Mouse (Mus musculus): ENCODE measurements around the gene Tm2d1. TPM values are rescaled to one million over a fixed set of nuclear protein-coding genes. Genes with fewer than 3 reads are reported as not detected.

Gene Tm2d1
- polyA plus RNA-seq, 1 experiment, result 29.7 TPM

- DNase-seq, result no peak
- Histone ChIP-seq H3K4me1 (ENCODE audit: control insufficient read depth, insufficient read depth, low read length) (no peaks in the 10 kb centered on the region), H3K27ac (ENCODE audit: insufficient read depth, low read depth, low read length) (no peak overlapping the region), H3K27me3 (replicated peaks; ENCODE audit: control insufficient read depth, insufficient read depth, low read length) (no peaks in the 10 kb centered on the region), H3K36me3 (ENCODE audit: control insufficient read depth, insufficient read depth, low read length) (no peaks in the 10 kb centered on the region), H3K4me3 (ENCODE audit: insufficient read depth, low read depth, low read length) (no peak overlapping the region)
- no peak for TF ChIP-seq CTCF (conservative IDR thresholded peaks at IDR 0.05; ENCODE audit: insufficient read depth, insufficient read length, low read depth, low read length)
- TF ChIP-seq POLR2A (IDR thresholded peaks at IDR 0.05; ENCODE audit: low read depth, low read length), result no peak
- 51% methylated on average over 8 of the region's 8 CpGs for WGBS
These were observed 47.4 kb downstream of the Tm2d1 start for GRCm38 (mm10) chr4:98335726-98336125.

GRCm38 (mm10) chr4:98322223-98322622 is 60.9 kb downstream of the Tm2d1 start:
- under 1% methylated on average over 29 of the region's 29 CpGs for WGBS
- Histone ChIP-seq H3K27ac (ENCODE audit: insufficient read depth, low read depth, low read length) (peak overlapping the region; percentile 77), H3K27me3 (replicated peaks; ENCODE audit: control insufficient read depth, insufficient read depth, low read length) (no peaks in the 10 kb centered on the region), H3K4me1 (ENCODE audit: control insufficient read depth, insufficient read depth, low read length) (no peaks in the 10 kb centered on the region; the same call in 1 of the 2 replicates), H3K36me3 (ENCODE audit: control insufficient read depth, insufficient read depth, low read length) (no peaks in the 10 kb centered on the region), H3K4me3 (ENCODE audit: insufficient read depth, low read depth, low read length) (peak overlapping the region; percentile 37; the same call in 1 of the 2 replicates)
- TF ChIP-seq CTCF (conservative IDR thresholded peaks at IDR 0.05; ENCODE audit: insufficient read depth, insufficient read length, low read depth, low read length) (peak; percentile 95), POLR2A (IDR thresholded peaks at IDR 0.05; ENCODE audit: low read depth, low read length) (no peak)
- peak; percentile 96 for DNase-seq

- WGBS, result 12% methylated on average over 18 of the region's 18 CpGs
- Histone ChIP-seq H3K4me1 (ENCODE audit: control insufficient read depth, insufficient read depth, low read length) (no peaks in the 10 kb centered on the region; the same call in 1 of the 2 replicates), H3K36me3 (ENCODE audit: control insufficient read depth, insufficient read depth, low read length) (no peaks in the 10 kb centered on the region), H3K4me3 (ENCODE audit: insufficient read depth, low read depth, low read length) (peak overlapping the region; percentile 37), H3K27ac (ENCODE audit: insufficient read depth, low read depth, low read length) (peak overlapping the region; percentile 77), H3K27me3 (replicated peaks; ENCODE audit: control insufficient read depth, insufficient read depth, low read length) (no peaks in the 10 kb centered on the region)
- DNase-seq, result peak; percentile 87
- TF ChIP-seq CTCF (conservative IDR thresholded peaks at IDR 0.05; ENCODE audit: insufficient read depth, insufficient read length, low read depth, low read length) (no peak), POLR2A (IDR thresholded peaks at IDR 0.05; ENCODE audit: low read depth, low read length) (no peak)
These were observed 61.6 kb downstream of the Tm2d1 start for GRCm38 (mm10) chr4:98321371-98322111.

- no peak overlapping the region for H3K27ac ChIP-seq (ENCODE audit: insufficient read depth, low read depth, low read length)
- no peak for TF ChIP-seq POLR2A (IDR thresholded peaks at IDR 0.05; ENCODE audit: low read depth, low read length)
- TF ChIP-seq CTCF (conservative IDR thresholded peaks at IDR 0.05; ENCODE audit: insufficient read depth, insufficient read length, low read depth, low read length), result no peak
- H3K4me1 ChIP-seq (ENCODE audit: control insufficient read depth, insufficient read depth, low read length), result no peaks in the 10 kb centered on the region; the same call in 1 of the 2 replicates
- WGBS, result 72% methylated on average over 3 of the region's 3 CpGs
- H3K4me3 ChIP-seq (ENCODE audit: insufficient read depth, low read depth, low read length), result no peak overlapping the region
- H3K27me3 ChIP-seq (replicated peaks; ENCODE audit: control insufficient read depth, insufficient read depth, low read length), result no peaks in the 10 kb centered on the region
- no peaks in the 10 kb centered on the region for H3K36me3 ChIP-seq (ENCODE audit: control insufficient read depth, insufficient read depth, low read length)
- peak; percentile 21 for DNase-seq
These were observed 64.3 kb downstream of the Tm2d1 start for GRCm38 (mm10) chr4:98318769-98319168.

GRCm38 (mm10) chr4:98317149-98317548 is 66.0 kb downstream of the Tm2d1 start:
- WGBS, result 90% methylated on average over 2 of the region's 2 CpGs
- no peak overlapping the region for H3K4me3 ChIP-seq (ENCODE audit: insufficient read depth, low read depth, low read length)

More at GRCm38 (mm10) chr4:98317149-98317548, 66.0 kb downstream of the Tm2d1 start:
- Histone ChIP-seq H3K27ac (ENCODE audit: insufficient read depth, low read depth, low read length) (no peak overlapping the region), H3K36me3 (ENCODE audit: control insufficient read depth, insufficient read depth, low read length) (no peaks in the 10 kb centered on the region), H3K4me1 (ENCODE audit: control insufficient read depth, insufficient read depth, low read length) (no peaks in the 10 kb centered on the region; the same call in 1 of the 2 replicates), H3K27me3 (replicated peaks; ENCODE audit: control insufficient read depth, insufficient read depth, low read length) (no peaks in the 10 kb centered on the region)
- TF ChIP-seq POLR2A (IDR thresholded peaks at IDR 0.05; ENCODE audit: low read depth, low read length) (no peak), CTCF (conservative IDR thresholded peaks at IDR 0.05; ENCODE audit: insufficient read depth, insufficient read length, low read depth, low read length) (no peak)
- no peak for DNase-seq

Other genes starting within 250 kb of the Tm2d1 start
- 24.4 and 25.3 TPM in 2 replicates for gene Patj, start 12.5 kb upstream of the Tm2d1 start, polyA plus RNA-seq (2012; rRNA removed)